7 mouse cellular contexts compared by ENCODE assay signal in genomic region chr7:92739956-92740355, GRCm38 (mm10). TPM values are rescaled to one million over a fixed set of nuclear protein-coding genes. Genes with fewer than 3 reads are reported as not detected.
DNase-seq lines count a peak whose midpoint lies in the region; ATAC-seq lines count a peak whose summit lies in the region.

No protein-coding gene starts in this region.

- no peak overlapping the region for H3K27ac ChIP-seq in liver, embryonic 11.5 days (ENCODE audit: low read depth, low read length)
- H3K27ac ChIP-seq in embryonic facial prominence, embryonic 15.5 days (replicated peaks): no peak overlapping the region
- no peak overlapping the region for H3K27ac ChIP-seq in limb, embryonic 11.5 days (replicated peaks; ENCODE audit: low read depth, low read length)
- no peak overlapping the region for H3K27ac ChIP-seq in stomach, embryonic 14.5 days (ENCODE audit: low read length)

- peaks cover 15% of the 10 kb centered on the region for H3K4me1 ChIP-seq in liver, embryonic 11.5 days (replicated peaks; ENCODE audit: control insufficient read depth, insufficient read depth, low read length)
- H3K4me1 ChIP-seq in embryonic facial prominence, embryonic 15.5 days: peaks cover 28% of the 10 kb centered on the region
- peaks cover 6% of the 10 kb centered on the region; the same call in 1 of the 2 replicates for H3K4me1 ChIP-seq in limb, embryonic 11.5 days (ENCODE audit: control insufficient read depth, insufficient read depth, low read length)
- peaks cover 17% of the 10 kb centered on the region; the same call in 1 of the 2 replicates for H3K4me1 ChIP-seq in stomach, embryonic 14.5 days (ENCODE audit: control insufficient read depth, insufficient read depth, low read length)

- no peaks in the 10 kb centered on the region; the same call in none of the 2 replicates for H3K27me3 ChIP-seq in liver, embryonic 11.5 days (replicated peaks; ENCODE audit: control insufficient read depth, insufficient read depth, low read length)
- H3K27me3 ChIP-seq in embryonic facial prominence, embryonic 15.5 days: no peaks in the 10 kb centered on the region
- no peaks in the 10 kb centered on the region for H3K27me3 ChIP-seq in limb, embryonic 11.5 days (ENCODE audit: control insufficient read depth, insufficient read depth, low read length)
- H3K27me3 ChIP-seq in stomach, embryonic 14.5 days (ENCODE audit: control insufficient read depth, insufficient read depth, low read length): no peaks in the 10 kb centered on the region

- DNase-seq in liver, embryonic 11.5 days (ENCODE audit: low spot score): no peak
- DNase-seq in liver: no peak
- DNase-seq in limb, embryonic 11.5 days (ENCODE audit: low spot score): no peak
- no peak for DNase-seq in spleen, adult 12 weeks (ENCODE audit: low spot score)
- no peak for DNase-seq in cerebellum, adult 9-10 months

- peak overlapping the region; percentile 74 for H3K4me3 ChIP-seq in liver, embryonic 11.5 days (ENCODE audit: low read depth, low read length)
- H3K4me3 ChIP-seq in embryonic facial prominence, embryonic 15.5 days (replicated peaks): peak overlapping the region; percentile 84
- H3K4me3 ChIP-seq in limb, embryonic 11.5 days (ENCODE audit: low read depth, low read length): peak overlapping the region; percentile 76
- H3K4me3 ChIP-seq in stomach, embryonic 14.5 days (ENCODE audit: low read depth, low read length): peak overlapping the region; percentile 76

- WGBS in liver, embryonic 11.5 days: 52% methylated on average over 6 of the region's 6 CpGs
- WGBS in embryonic facial prominence, embryonic 15.5 days: 24% methylated on average over 6 of the region's 6 CpGs
- 54% methylated on average over 6 of the region's 6 CpGs for WGBS in limb, embryonic 11.5 days
- WGBS in stomach, embryonic 14.5 days: 30% methylated on average over 6 of the region's 6 CpGs

- peak overlapping the region; percentile 90 for H3K9ac ChIP-seq in liver, embryonic 11.5 days (ENCODE audit: low read depth, low read length)
- H3K9ac ChIP-seq in embryonic facial prominence, embryonic 15.5 days: peak overlapping the region; percentile 87; the same call in 1 of the 2 replicates
- H3K9ac ChIP-seq in limb, embryonic 11.5 days (ENCODE audit: low read length): peak overlapping the region; percentile 98
- peak overlapping the region; percentile 93 for H3K9ac ChIP-seq in stomach, embryonic 14.5 days (replicated peaks; ENCODE audit: low read depth, low read length)

- H3K36me3 ChIP-seq in liver, embryonic 11.5 days (ENCODE audit: control insufficient read depth, insufficient read depth, low read length): peaks cover 6% of the 10 kb centered on the region; the same call in 1 of the 2 replicates
- H3K36me3 ChIP-seq in embryonic facial prominence, embryonic 15.5 days: 0 out of 2 replicates have a peak, but pooled peaks cover 5% of the 10 kb centered on the region
- H3K36me3 ChIP-seq in limb, embryonic 11.5 days (ENCODE audit: control insufficient read depth, insufficient read depth, low read length): peaks cover 2% of the 10 kb centered on the region; the same call in 1 of the 2 replicates
- H3K36me3 ChIP-seq in stomach, embryonic 14.5 days (ENCODE audit: control insufficient read depth, insufficient read depth, low read length): peaks cover 25% of the 10 kb centered on the region

- no peaks in the 10 kb centered on the region for H3K9me3 ChIP-seq in liver, embryonic 11.5 days (ENCODE audit: control insufficient read depth, low read length)
- no peaks in the 10 kb centered on the region for H3K9me3 ChIP-seq in embryonic facial prominence, embryonic 15.5 days (replicated peaks)
- no peaks in the 10 kb centered on the region for H3K9me3 ChIP-seq in limb, embryonic 11.5 days (ENCODE audit: control insufficient read depth, low read length)
- no peaks in the 10 kb centered on the region for H3K9me3 ChIP-seq in stomach, embryonic 14.5 days (ENCODE audit: control insufficient read depth, low read depth, low read length)

- H3K4me2 ChIP-seq in liver, embryonic 11.5 days: peak overlapping the region; percentile 74
- peak overlapping the region; percentile 45 for H3K4me2 ChIP-seq in embryonic facial prominence, embryonic 15.5 days (replicated peaks)
- peak overlapping the region; percentile 89 for H3K4me2 ChIP-seq in limb, embryonic 11.5 days (ENCODE audit: low read depth, severe bottlenecking)
- peak overlapping the region; percentile 74 for H3K4me2 ChIP-seq in stomach, embryonic 14.5 days (replicated peaks; ENCODE audit: low read depth, low read length)

- no peak for ATAC-seq in liver, embryonic 11.5 days (replicated peaks; ENCODE audit: low FRiP score)
- no peak for ATAC-seq in embryonic facial prominence, embryonic 15.5 days (ENCODE audit: insufficient number of reproducible peaks, low FRiP score, low TSS enrichment, low read depth)
- no peak for ATAC-seq in limb, embryonic 11.5 days (ENCODE audit: insufficient number of reproducible peaks, low FRiP score, low TSS enrichment, low read depth)
- no peak for ATAC-seq in stomach, embryonic 14.5 days (ENCODE audit: insufficient number of reproducible peaks, insufficient read depth, low FRiP score, low read depth)

RNA-seq across cellular contexts. Expression of gene Rab30, which starts 1.4 kb away (rescaled TPM):
- 4.6 and 6.4 TPM in 2 replicates for polyA plus RNA-seq in liver, embryonic 11.5 days (2014; fragmentation: Nextera tagmentation; extraction: Ambion mirVana)
- 21.4 and 21.8 TPM in 2 replicates for polyA plus RNA-seq in embryonic facial prominence, embryonic 15.5 days (2015; fragmentation: Nextera tagmentation; extraction: Ambion mirVana)
- polyA plus RNA-seq in limb, embryonic 11.5 days (2014; fragmentation: Nextera tagmentation; extraction: Ambion mirVana): 11.5 and 11.9 TPM in 2 replicates
- polyA plus RNA-seq in stomach, embryonic 14.5 days (2014; fragmentation: Nextera tagmentation; extraction: Ambion mirVana): 31.8 and 34.5 TPM in 2 replicates
